Mouse (Mus musculus): ENCODE data around the gene Btg1-ps1.
"Not testable (repeated sequence)": the region's sequence is repeated elsewhere in the genome, so short reads cannot be mapped to it uniquely, and the experiment has no call there.

The Btg1-ps1 gene

GRCm38 (mm10) chrX:38018597-38018996 lies at the start of gene Btg1-ps1:
Btg1-ps1 (minus strand) TSS chrX:38018815.
- not testable (repeated sequence) for DNase-seq (ENCODE audit: low spot score in 2 of 2)

GRCm38 (mm10) chrX:38066175-38066574 lies 47.6 kb upstream of the Btg1-ps1 start, which contains the start of gene Rhox10:
Rhox10 (plus strand) TSS chrX:38066475.
- no peak for DNase-seq (ENCODE audit: low spot score in 2 of 2)

- no peak for DNase-seq (ENCODE audit: low spot score in 2 of 2)
These were observed 42.9 kb upstream of the Btg1-ps1 start for GRCm38 (mm10) chrX:38061544-38061943.

- DNase-seq (ENCODE audit: low spot score in 2 of 2) = not testable (repeated sequence)
These were observed 24.4 kb upstream of the Btg1-ps1 start, which contains the start of gene Btg1-ps2 for GRCm38 (mm10) chrX:38043014-38043413. Btg1-ps2 (minus strand) TSS chrX:38043114.

- DNase-seq (ENCODE audit: low spot score in 2 of 2) = no peak
These were observed 21.1 kb upstream of the Btg1-ps1 start for GRCm38 (mm10) chrX:38039666-38040065.

GRCm38 (mm10) chrX:38033841-38034240 lies 15.2 kb upstream of the Btg1-ps1 start:
- no peak for DNase-seq (ENCODE audit: low spot score in 2 of 2)

GRCm38 (mm10) chrX:38008756-38009155 lies 9.9 kb downstream of the Btg1-ps1 start:
- no peak for DNase-seq (ENCODE audit: low spot score in 2 of 2)
